Mouse (Mus musculus) lung, adult 18-20 months (tissue): ENCODE results near the gene Gpr173.
"Not testable (repeated sequence)": the region's sequence is repeated elsewhere in the genome, so short reads cannot be mapped to it uniquely, and the experiment has no call there.

Source experiments
- DNase-seq, 2 experiments: peaks; one replicate each; pipeline ENCODE4 v3.0.0; 2022; ENCODE audit warnings: mixed read lengths in 2 of 2

Gpr173 gene

GRCm38 (mm10) chrX:152368397-152369273 lies at the start of gene Gpr173:
Gene Gpr173 (minus strand): TSS chrX:152368704.
- DNase-seq: peak; percentile 7 to 25

DNA sequence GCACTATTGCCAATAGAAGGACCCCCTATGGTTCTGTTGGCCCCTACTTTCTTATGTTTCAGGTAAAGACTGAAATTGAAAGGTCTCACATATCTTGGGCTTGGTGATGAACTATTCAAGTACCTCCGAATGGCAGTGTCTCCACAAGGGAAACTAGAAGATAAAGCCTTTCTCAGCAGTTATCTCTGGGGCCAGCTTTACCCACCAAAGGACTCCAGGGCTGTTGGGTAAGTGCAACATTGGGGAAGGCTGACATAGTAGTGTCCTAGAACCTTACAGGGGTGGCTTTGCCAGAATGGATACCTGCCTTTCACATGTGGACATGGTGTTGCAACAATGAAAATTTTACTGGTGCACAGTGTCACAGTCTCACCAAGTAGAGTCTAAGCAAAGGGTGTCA lies 34.7 kb upstream of the Gpr173 start:
- DNase-seq: no peak

- no peak for DNase-seq
Measured at GRCm38 (mm10) chrX:152400096-152400495, 31.6 kb upstream of the Gpr173 start.

GRCm38 (mm10) chrX:152368054-152368396 lies 479 bp downstream of the Gpr173 start:
- no peak for DNase-seq

DNA sequence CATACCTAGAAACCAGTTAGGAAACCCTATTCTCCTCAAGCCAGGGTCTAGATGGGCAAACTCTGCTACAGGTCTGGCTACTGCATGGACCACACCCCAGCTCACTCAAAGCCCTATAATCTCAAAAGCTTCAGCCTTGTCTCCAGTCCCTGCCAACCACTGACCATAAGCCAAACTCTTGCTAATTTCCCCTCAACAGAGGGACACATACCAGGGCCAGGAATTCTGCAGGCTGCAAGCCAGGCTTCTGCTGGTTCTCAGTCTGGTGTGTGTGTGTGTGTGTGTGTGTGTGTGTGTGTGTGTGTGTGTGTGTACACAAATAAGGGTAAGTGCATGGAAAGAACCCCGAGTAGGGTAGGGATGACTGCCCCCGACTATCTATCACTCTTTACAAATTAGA lies 2.1 kb downstream of the Gpr173 start:
- DNase-seq: no peak

- peak; percentile 6 to 48 for DNase-seq
Measured at GRCm38 (mm10) chrX:152352553-152353153, 15.9 kb downstream of the Gpr173 start.

DNA sequence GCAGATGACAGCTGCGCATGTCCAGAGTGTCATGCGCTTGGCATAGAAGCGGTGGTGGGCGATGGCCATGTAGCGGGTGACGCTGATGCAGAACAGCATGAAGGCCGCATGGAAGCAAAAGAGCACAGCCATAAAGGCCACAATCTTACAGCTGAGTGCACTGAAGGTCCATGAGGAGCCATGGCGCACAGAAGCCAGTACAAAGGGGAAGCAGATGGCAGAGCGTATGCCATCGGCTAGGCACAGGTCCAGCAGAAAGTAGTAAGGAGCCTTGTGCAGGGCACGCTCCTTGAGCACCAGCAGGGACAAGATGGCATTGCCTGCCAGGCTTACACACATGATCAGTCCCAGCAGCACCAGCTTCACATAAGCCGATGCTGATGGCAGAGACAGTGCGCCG lies 21.5 kb downstream of the Gpr173 start:
- DNase-seq: no peak

DNA sequence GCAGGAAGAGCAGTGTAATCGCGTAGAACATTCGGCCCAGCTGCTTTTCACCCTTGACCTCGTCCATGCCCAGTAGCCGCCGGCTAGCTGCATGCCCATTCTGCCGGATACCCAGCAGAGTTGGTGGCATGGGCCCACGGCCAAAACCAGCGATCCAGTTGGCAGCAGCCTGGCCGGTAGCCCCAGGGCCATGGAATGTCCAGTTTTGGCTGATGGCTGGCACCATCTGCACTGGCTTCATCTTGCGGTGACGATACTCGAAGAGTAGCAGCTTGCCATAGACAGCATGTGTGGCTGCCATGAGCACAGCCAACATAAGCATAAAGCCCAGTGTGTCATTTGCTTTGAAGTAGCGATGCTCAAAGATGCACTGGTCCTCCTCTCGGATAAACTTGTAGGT lies 21.9 kb downstream of the Gpr173 start:
- DNase-seq: no peak

GRCm38 (mm10) chrX:152342903-152343302 lies 25.6 kb downstream of the Gpr173 start:
- no peak for DNase-seq

GRCm38 (mm10) chrX:152342358-152342901 lies 26.1 kb downstream of the Gpr173 start, which contains the start of gene Tspyl2:
Gene Tspyl2 (minus strand): TSS chrX:152342425.
- peak; percentile 94 to 96 for DNase-seq

DNA sequence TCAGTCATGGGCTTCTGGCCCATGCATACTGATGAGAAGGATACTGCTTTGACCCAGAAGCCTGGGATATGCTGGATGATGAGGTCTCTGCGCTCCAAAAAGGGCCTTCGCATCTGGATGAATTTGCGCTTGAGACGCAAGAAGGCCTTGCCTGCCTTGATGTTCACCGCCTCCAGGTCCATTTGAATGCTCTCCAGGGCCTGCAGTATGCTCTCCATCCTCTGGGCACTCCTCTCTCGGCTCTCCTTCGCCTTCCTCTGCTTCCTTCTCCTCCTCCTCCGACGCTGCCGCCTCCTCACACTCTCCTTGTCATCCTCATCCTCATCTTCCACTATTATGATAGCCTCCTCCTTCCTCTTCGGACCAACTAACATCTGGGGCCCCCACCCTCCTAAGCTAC lies 27.0 kb downstream of the Gpr173 start:
- peak in 1 of 2 experiments; percentile 3 for DNase-seq

- peak; percentile 92 to 93 for DNase-seq
Measured at GRCm38 (mm10) chrX:152336546-152337332, 31.8 kb downstream of the Gpr173 start.

- DNase-seq: not testable (repeated sequence)
Measured at GRCm38 (mm10) chrX:152336123-152336522, 32.4 kb downstream of the Gpr173 start.

GRCm38 (mm10) chrX:152329400-152329799 lies 39.1 kb downstream of the Gpr173 start:
- DNase-seq: not testable (repeated sequence)

DNA sequence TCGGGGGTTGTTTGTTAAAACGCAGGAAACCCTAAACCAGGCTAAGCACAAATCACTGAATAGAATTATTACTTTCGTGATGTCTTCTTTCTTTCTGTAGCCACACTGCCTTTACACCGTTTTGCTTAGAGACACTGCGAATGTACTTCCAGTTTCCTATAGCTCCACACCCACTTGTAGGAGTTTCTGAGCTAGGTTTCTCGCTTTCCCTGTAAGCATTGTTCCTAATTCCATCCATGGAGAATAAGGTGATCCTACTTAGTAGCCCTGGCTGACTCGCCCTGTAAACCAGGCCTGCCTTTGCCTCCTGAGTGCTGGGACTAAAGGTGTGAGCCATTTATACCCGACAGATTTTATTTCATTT lies 40.8 kb downstream of the Gpr173 start:
- no peak for DNase-seq

- DNase-seq: peak; percentile 83 to 86
Measured at GRCm38 (mm10) chrX:152326996-152327688, 41.4 kb downstream of the Gpr173 start, which contains the start of gene Kantr. Gene Kantr (minus strand): TSS chrX:152327495.

- DNase-seq: no peak
Measured at GRCm38 (mm10) chrX:152323584-152323983, 44.9 kb downstream of the Gpr173 start.

DNA sequence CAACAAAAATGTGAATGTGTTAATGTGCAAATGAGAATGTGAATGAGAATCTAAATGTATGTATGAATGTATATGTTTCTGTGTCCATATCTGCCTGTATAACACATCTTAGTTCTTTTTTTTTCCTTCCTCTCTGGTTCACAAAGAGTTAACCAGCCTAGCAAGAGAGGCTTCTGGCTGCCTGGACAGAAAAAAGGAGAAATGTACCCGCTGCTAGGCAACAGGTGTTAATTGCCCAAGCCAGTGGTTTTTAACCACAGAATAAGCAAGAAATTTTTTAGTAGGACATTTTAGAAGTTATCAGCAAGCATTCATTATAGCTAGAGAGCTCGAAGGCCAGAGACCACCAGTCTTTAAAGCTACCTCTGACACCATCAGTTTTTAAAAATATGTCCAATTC lies 45.7 kb downstream of the Gpr173 start:
- DNase-seq: peak in 1 of 2 experiments; percentile 28

GRCm38 (mm10) chrX:152320535-152320934 lies 48.0 kb downstream of the Gpr173 start:
- no peak for DNase-seq

DNA sequence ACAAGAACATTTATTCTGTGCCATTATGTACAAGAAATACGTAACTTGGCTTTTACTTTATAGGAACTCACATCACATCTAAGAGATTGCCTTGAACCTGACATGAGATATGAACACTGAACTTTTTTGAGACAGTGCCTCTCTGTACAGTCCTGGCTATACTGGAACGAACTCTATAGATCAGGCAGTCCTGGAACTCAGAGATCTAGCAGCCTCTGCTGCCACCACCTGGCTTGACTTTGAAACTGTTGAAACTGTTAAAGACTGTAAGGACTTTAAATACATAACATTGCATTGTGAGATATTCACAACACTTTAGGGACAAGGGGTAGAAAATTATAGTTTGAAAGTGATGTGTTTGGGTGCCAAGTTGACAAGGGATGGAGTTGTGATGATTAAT lies 60.6 kb downstream of the Gpr173 start:
- DNase-seq: peak in 1 of 2 experiments; percentile 34

- no peak for DNase-seq
Measured at GRCm38 (mm10) chrX:152307371-152307770, 61.1 kb downstream of the Gpr173 start.

DNA sequence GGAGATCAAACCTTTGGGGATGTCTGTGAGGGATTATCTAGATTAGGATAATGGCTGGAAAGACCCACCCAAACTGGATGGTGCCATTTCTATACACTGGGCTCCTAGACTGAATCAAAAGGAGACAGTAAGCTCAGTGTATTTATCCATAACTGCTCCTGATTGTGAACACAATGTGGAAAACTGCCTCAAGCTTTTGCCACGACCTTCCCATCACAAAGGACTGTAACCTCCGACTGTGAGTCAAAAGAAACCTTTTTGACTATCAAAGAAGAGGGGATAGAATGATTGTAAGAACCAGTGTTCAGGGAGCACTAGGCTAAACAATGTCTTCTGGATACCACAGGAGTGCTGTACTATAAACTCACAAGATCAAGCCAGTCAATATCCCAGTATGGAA lies 62.3 kb downstream of the Gpr173 start:
- no peak for DNase-seq
